ENCODE assay signal across 9 mouse cellular contexts in the genomic region with DNA sequence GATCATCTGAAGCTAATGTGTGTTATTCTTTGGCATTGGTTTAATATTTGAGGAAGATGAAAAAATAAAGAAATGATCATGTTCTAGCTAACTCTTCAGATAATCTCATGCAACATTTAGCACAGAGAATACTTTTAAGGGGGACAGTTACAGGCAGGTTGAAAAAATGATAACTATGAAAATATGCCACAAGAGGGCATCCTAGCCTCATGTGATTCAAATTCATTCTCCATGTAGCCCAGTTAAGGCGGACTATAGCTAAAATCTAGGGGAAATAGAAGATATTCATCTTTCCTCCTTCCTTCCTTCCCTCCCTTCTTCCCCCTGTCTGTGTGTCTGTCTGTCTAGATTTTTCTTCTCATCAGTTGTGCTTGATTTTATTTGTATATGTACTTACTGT. TPM values are rescaled to one million over a fixed set of nuclear protein-coding genes. Genes with fewer than 3 reads are reported as not detected.
A peak's percentile ranks its signal among the peaks of the same experiment; 100 is the strongest.
DNase-seq lines count a peak whose midpoint lies in the region; ATAC-seq and TF ChIP-seq lines count a peak whose summit lies in the region.
"Had no signal": no experiment of that assay in that cellular context is flagged by ENCODE, and none has a peak within 500 bp of the region (broad histone marks: within the 10 kb centered on the region; RNA-seq: fewer than 3 reads in every experiment).

No protein-coding gene starts in this region.

- no peaks in the 10 kb centered on the region for H3K36me3 ChIP-seq in forebrain, embryonic 15.5 days
- no peaks in the 10 kb centered on the region for H3K36me3 ChIP-seq in midbrain, postnatal 0 days (ENCODE audit: insufficient read depth, low read length)

- DNase-seq in heart, adult 18-20 months, result peak; percentile 18 to 57
- DNase-seq in heart, postnatal 4 days, result no peak
- peak; percentile 11 to 53 for DNase-seq in right cerebral cortex, adult 2 months (ENCODE audit: low spot score in 2 of 2)
- DNase-seq in right cerebral cortex, postnatal 36 days (ENCODE audit: low spot score in 2 of 2), result no peak
- peak; percentile 82 for DNase-seq in midbrain, postnatal 0 days (ENCODE audit: low spot score)
- no peak for DNase-seq in adrenal gland, adult 18-20 months (ENCODE audit: low spot score in 2 of 2)

- H3K4me3 ChIP-seq in forebrain, embryonic 15.5 days, result no peak overlapping the region
- no peak overlapping the region for H3K4me3 ChIP-seq in midbrain, postnatal 0 days (ENCODE audit: low read depth, low read length)
- H3K4me3 ChIP-seq: megakaryocyte, embryonic 14.5 days had no signal

- ATAC-seq in forebrain, embryonic 15.5 days (replicated peaks), result peak; percentile 87
- peak; percentile 71; the same call in 1 of the 2 replicates for ATAC-seq in midbrain, postnatal 0 days (ENCODE audit: low FRiP score)
- no peak for ATAC-seq in megakaryocyte, adult 5-6 weeks (ENCODE audit: poor library complexity, severe bottlenecking)

- H3K27me3 ChIP-seq in forebrain, embryonic 15.5 days, result no peaks in the 10 kb centered on the region
- H3K27me3 ChIP-seq in midbrain, postnatal 0 days (ENCODE audit: insufficient read depth, low read length), result no peaks in the 10 kb centered on the region

- no peak overlapping the region for H3K9ac ChIP-seq in forebrain, embryonic 15.5 days (replicated peaks)
- H3K9ac ChIP-seq in midbrain, postnatal 0 days (replicated peaks; ENCODE audit: low read length, poor library complexity, severe bottlenecking), result no peak overlapping the region

- no peaks in the 10 kb centered on the region for H3K4me1 ChIP-seq in forebrain, embryonic 15.5 days
- no peaks in the 10 kb centered on the region for H3K4me1 ChIP-seq in midbrain, postnatal 0 days (ENCODE audit: insufficient read depth, low read length)
- H3K4me1 ChIP-seq: megakaryocyte, embryonic 14.5 days had no signal

- H3K27ac ChIP-seq in forebrain, embryonic 15.5 days (replicated peaks), result no peak overlapping the region
- H3K27ac ChIP-seq in midbrain, postnatal 0 days (ENCODE audit: low read depth, low read length), result no peak overlapping the region

- peak; percentile 84 for TF ChIP-seq CTCF in midbrain, postnatal 0 days (IDR thresholded peaks at IDR 0.05)

- H3K4me2 ChIP-seq in forebrain, embryonic 15.5 days (replicated peaks), result no peak overlapping the region
- H3K4me2 ChIP-seq in midbrain, postnatal 0 days (ENCODE audit: low read depth, low read length, poor library complexity, severe bottlenecking), result no peak overlapping the region

- no peaks in the 10 kb centered on the region for H3K9me3 ChIP-seq in forebrain, embryonic 15.5 days
- no peaks in the 10 kb centered on the region for H3K9me3 ChIP-seq in midbrain, postnatal 0 days (ENCODE audit: low read length)

- 3% methylated on average over 1 of the region's 1 CpGs for WGBS in forebrain, embryonic 15.5 days
- 12% methylated on average over 1 of the region's 1 CpGs for whole genome bisulfite sequencing in midbrain, postnatal 0 days

RNA-seq across cellular contexts. Expression of a gene that starts 17.6 kb away (rescaled TPM):
- total RNA-seq in heart, adult 18-20 months (2021), result 1 to 10 TPM; 4.3 to 4.4 TPM
- 10 to 100 TPM; 22.0 to 26.9 TPM for total RNA-seq in heart, postnatal 4 days (2021)
- 3.0 and 3.6 TPM in 2 replicates for polyA plus RNA-seq in forebrain, embryonic 15.5 days (2015; fragmentation: Nextera tagmentation; extraction: Ambion mirVana)
- 5.9 and 7.6 TPM in 2 replicates for total RNA-seq in midbrain, postnatal 0 days (2014; rRNA removed)
- polyA plus RNA-seq in midbrain, postnatal 0 days (2015; fragmentation: Nextera tagmentation; extraction: Ambion mirVana), result 2.7 and 2.9 TPM in 2 replicates
- total RNA-seq in adrenal gland, adult 18-20 months (2021), result 1 to 10 TPM; 1.1 to 2.2 TPM
- not detected in 2 replicates for total RNA-seq in megakaryocyte, adult 5-6 weeks (2015)
- not detected in 2 replicates for total RNA-seq in megakaryocyte, adult 5-6 weeks (2017)

RNA-seq across cellular contexts. Expression of a gene that starts 21.9 kb away (rescaled TPM):
- 1 to 10 TPM; 4.0 to 4.6 TPM for total RNA-seq in heart, adult 18-20 months (2021)
- total RNA-seq in heart, postnatal 4 days (2021), result 1 to 10 TPM; 9.2 TPM
- 13.4 and 13.7 TPM in 2 replicates for polyA plus RNA-seq in forebrain, embryonic 15.5 days (2015; fragmentation: Nextera tagmentation; extraction: Ambion mirVana)
- 22.9 and 28.3 TPM in 2 replicates for total RNA-seq in midbrain, postnatal 0 days (2014; rRNA removed)
- polyA plus RNA-seq in midbrain, postnatal 0 days (2015; fragmentation: Nextera tagmentation; extraction: Ambion mirVana), result 21.7 and 25.8 TPM in 2 replicates
- total RNA-seq in adrenal gland, adult 18-20 months (2021), result 10 to 100 TPM; 29.2 to 30.2 TPM
- total RNA-seq in megakaryocyte, adult 5-6 weeks (2015), result 31.3 and 36.2 TPM in 2 replicates
- 19.7 and 21.9 TPM in 2 replicates for total RNA-seq in megakaryocyte, adult 5-6 weeks (2017)

Comparison
In these comparisons a context has a peak if more than half of its experiments do, and no peak if none do; other contexts are left out.
1. DNase-seq: peak in heart, adult 18-20 months (2 of 2), right cerebral cortex, adult 2 months (2 of 2) and midbrain, postnatal 0 days (single experiment); none in heart, postnatal 4 days (single experiment), right cerebral cortex, postnatal 36 days (0 of 2) and adrenal gland, adult 18-20 months (0 of 2).